Mouse (Mus musculus): ENCODE data around the gene Ankrd44. TPM values are rescaled to one million over a fixed set of nuclear protein-coding genes. Genes with fewer than 3 reads are reported as not detected.

Ankrd44 gene
- total RNA-seq, 1 experiment from 2014 or later: 51.0 TPM

GRCm38 (mm10) chr1:54789327-54789960 lies 136.7 kb downstream of the Ankrd44 start:
- peak; percentile 76 for ATAC-seq (replicated peaks; ENCODE audit: low read depth, poor library complexity, severe bottlenecking)

GRCm38 (mm10) chr1:54788337-54788736 lies 137.8 kb downstream of the Ankrd44 start:
- ATAC-seq (replicated peaks; ENCODE audit: low read depth, poor library complexity, severe bottlenecking): no peak

- ATAC-seq (replicated peaks; ENCODE audit: low read depth, poor library complexity, severe bottlenecking): no peak
Measured at GRCm38 (mm10) chr1:54778151-54778550, 148.0 kb downstream of the Ankrd44 start.

GRCm38 (mm10) chr1:54777104-54777503 lies 149.1 kb downstream of the Ankrd44 start:
- no peak for ATAC-seq (replicated peaks; ENCODE audit: low read depth, poor library complexity, severe bottlenecking)

- no peak for ATAC-seq (replicated peaks; ENCODE audit: low read depth, poor library complexity, severe bottlenecking)
Measured at GRCm38 (mm10) chr1:54776116-54776515, 150.1 kb downstream of the Ankrd44 start.

- ATAC-seq (replicated peaks; ENCODE audit: low read depth, poor library complexity, severe bottlenecking): no peak
Measured at GRCm38 (mm10) chr1:54772843-54773242, 153.3 kb downstream of the Ankrd44 start.

- no peak for ATAC-seq (replicated peaks; ENCODE audit: low read depth, poor library complexity, severe bottlenecking)
Measured at GRCm38 (mm10) chr1:54771471-54771870, 154.7 kb downstream of the Ankrd44 start.

GRCm38 (mm10) chr1:54767221-54767620 lies 159.0 kb downstream of the Ankrd44 start:
- no peak for ATAC-seq (replicated peaks; ENCODE audit: low read depth, poor library complexity, severe bottlenecking)

GRCm38 (mm10) chr1:54765632-54766238 lies 160.5 kb downstream of the Ankrd44 start:
- no peak for ATAC-seq (replicated peaks; ENCODE audit: low read depth, poor library complexity, severe bottlenecking)

- ATAC-seq (replicated peaks; ENCODE audit: low read depth, poor library complexity, severe bottlenecking): no peak
Measured at GRCm38 (mm10) chr1:54762216-54762807, 163.9 kb downstream of the Ankrd44 start.

- no peak for ATAC-seq (replicated peaks; ENCODE audit: low read depth, poor library complexity, severe bottlenecking)
Measured at GRCm38 (mm10) chr1:54759841-54760240, 166.3 kb downstream of the Ankrd44 start.

- no peak for ATAC-seq (replicated peaks; ENCODE audit: low read depth, poor library complexity, severe bottlenecking)
Measured at GRCm38 (mm10) chr1:54757291-54757690, 168.9 kb downstream of the Ankrd44 start.

- no peak for ATAC-seq (replicated peaks; ENCODE audit: low read depth, poor library complexity, severe bottlenecking)
Measured at GRCm38 (mm10) chr1:54755690-54756365, 170.4 kb downstream of the Ankrd44 start.

- ATAC-seq (replicated peaks; ENCODE audit: low read depth, poor library complexity, severe bottlenecking): no peak
Measured at GRCm38 (mm10) chr1:54749961-54750360, 176.2 kb downstream of the Ankrd44 start.

- ATAC-seq (replicated peaks; ENCODE audit: low read depth, poor library complexity, severe bottlenecking): no peak
Measured at GRCm38 (mm10) chr1:54749516-54749915, 176.7 kb downstream of the Ankrd44 start.

- ATAC-seq (replicated peaks; ENCODE audit: low read depth, poor library complexity, severe bottlenecking): peak; percentile 86
Measured at GRCm38 (mm10) chr1:54747785-54748420, 178.3 kb downstream of the Ankrd44 start.

GRCm38 (mm10) chr1:54745666-54746065 lies 180.5 kb downstream of the Ankrd44 start:
- ATAC-seq (replicated peaks; ENCODE audit: low read depth, poor library complexity, severe bottlenecking): no peak

GRCm38 (mm10) chr1:54744171-54744570 lies 182.0 kb downstream of the Ankrd44 start:
- ATAC-seq (replicated peaks; ENCODE audit: low read depth, poor library complexity, severe bottlenecking): no peak

- no peak for ATAC-seq (replicated peaks; ENCODE audit: low read depth, poor library complexity, severe bottlenecking)
Measured at GRCm38 (mm10) chr1:54743072-54743471, 183.1 kb downstream of the Ankrd44 start.

GRCm38 (mm10) chr1:54740936-54741335 lies 185.3 kb downstream of the Ankrd44 start:
- no peak for ATAC-seq (replicated peaks; ENCODE audit: low read depth, poor library complexity, severe bottlenecking)
